Mouse (Mus musculus) layer of hippocampus, adult 11-12 months (tissue): ENCODE measurements around the gene Zbtb20.

ENCODE experiments used
- DNase-seq: peaks from one replicate; pipeline ENCODE4 v3.0.0; 2022; ENCODE audit warnings: low spot score

Gene Zbtb20

GRCm38 (mm10) chr16:43608066-43608465 is 732.4 kb downstream of the Zbtb20 start:
- DNase-seq: no peak

- DNase-seq: no peak
These were observed 734.7 kb downstream of the Zbtb20 start for GRCm38 (mm10) chr16:43610375-43610774.

GRCm38 (mm10) chr16:43616348-43616747 is 740.7 kb downstream of the Zbtb20 start:
- DNase-seq: no peak

DNA sequence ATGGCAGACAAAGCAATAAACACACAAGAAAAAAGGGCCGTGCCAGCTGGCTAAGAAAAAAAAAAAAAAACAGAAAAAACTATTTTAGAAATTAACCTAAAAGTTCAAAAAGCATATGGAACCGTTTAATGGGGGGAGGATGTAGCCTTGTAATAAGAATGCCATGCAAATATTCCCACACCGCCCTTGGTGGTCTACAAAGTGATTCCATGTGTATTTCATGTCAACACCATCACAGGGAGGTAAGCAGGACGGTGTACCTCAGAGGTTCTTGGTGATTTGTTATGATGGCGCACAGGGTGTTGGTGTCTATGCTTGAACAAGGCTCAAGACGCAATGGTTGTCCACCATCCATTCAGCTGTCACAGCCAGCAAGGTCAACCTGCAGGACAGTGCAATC is 741.7 kb downstream of the Zbtb20 start:
- no peak for DNase-seq

DNA sequence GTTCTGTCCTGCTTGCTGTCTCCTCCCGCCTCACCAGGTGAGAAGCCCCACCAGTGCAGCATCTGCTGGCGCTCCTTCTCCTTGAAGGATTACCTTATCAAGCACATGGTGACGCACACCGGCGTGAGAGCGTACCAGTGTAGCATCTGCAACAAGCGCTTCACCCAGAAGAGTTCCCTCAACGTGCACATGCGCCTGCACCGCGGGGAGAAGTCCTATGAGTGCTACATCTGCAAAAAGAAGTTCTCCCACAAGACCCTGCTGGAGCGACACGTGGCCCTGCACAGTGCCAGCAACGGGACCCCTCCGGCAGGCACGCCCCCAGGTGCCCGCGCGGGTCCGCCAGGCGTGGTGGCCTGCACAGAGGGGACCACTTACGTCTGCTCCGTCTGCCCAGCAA is 742.6 kb downstream of the Zbtb20 start:
- no peak for DNase-seq

DNA sequence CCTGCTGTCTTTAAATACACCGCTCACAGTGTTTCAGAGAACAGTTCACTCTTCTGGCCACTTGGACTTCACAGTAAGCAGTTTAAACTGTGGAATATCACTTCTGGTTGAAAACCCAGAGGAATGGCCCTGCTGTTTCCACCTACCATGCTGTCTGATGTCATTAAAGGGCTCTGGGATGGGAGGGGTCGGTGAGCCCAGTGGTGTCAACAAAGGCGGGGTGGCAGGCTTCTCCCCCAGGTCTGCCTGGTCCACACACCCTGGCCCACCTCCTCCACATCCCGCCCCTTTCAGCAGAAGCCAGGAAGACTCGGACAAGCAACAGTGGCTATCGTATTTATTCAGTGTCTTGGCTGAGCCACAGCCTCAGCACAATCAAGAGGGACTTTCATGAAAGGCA is 743.6 kb downstream of the Zbtb20 start:
- no peak for DNase-seq

GRCm38 (mm10) chr16:43620359-43620758 is 744.7 kb downstream of the Zbtb20 start:
- DNase-seq: no peak

- no peak for DNase-seq
These were observed 747.8 kb downstream of the Zbtb20 start for GRCm38 (mm10) chr16:43623315-43624000.

- no peak for DNase-seq
These were observed 749.2 kb downstream of the Zbtb20 start for GRCm38 (mm10) chr16:43624876-43625275.

- DNase-seq: no peak
These were observed 749.6 kb downstream of the Zbtb20 start for GRCm38 (mm10) chr16:43625289-43625688.

GRCm38 (mm10) chr16:43625956-43626355 is 750.3 kb downstream of the Zbtb20 start:
- peak; percentile 50 for DNase-seq

- DNase-seq: no peak
These were observed 753.0 kb downstream of the Zbtb20 start for GRCm38 (mm10) chr16:43628662-43629061.

- no peak for DNase-seq
These were observed 756.1 kb downstream of the Zbtb20 start for GRCm38 (mm10) chr16:43631758-43632157.

DNA sequence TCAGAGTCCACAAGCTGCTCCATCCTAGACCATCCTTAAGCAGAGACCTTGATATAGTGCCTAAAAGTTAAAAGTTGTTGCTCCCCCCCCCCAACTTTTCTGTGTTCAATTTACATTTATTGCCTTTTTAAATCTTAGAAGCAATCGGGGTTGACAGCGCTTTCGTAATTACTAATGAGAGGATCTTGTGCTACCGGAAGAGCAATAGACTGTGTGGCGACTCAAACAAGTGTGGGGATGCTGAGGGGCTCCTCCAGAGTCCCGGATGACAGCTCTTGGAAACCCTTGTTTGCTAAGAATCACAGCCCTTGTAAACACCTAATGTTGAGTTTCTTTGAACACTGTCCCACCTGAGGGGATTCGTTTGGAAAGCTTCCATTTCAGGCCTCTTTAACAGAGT is 758.4 kb downstream of the Zbtb20 start:
- no peak for DNase-seq

GRCm38 (mm10) chr16:43637241-43637640 is 761.6 kb downstream of the Zbtb20 start:
- no peak for DNase-seq

DNA sequence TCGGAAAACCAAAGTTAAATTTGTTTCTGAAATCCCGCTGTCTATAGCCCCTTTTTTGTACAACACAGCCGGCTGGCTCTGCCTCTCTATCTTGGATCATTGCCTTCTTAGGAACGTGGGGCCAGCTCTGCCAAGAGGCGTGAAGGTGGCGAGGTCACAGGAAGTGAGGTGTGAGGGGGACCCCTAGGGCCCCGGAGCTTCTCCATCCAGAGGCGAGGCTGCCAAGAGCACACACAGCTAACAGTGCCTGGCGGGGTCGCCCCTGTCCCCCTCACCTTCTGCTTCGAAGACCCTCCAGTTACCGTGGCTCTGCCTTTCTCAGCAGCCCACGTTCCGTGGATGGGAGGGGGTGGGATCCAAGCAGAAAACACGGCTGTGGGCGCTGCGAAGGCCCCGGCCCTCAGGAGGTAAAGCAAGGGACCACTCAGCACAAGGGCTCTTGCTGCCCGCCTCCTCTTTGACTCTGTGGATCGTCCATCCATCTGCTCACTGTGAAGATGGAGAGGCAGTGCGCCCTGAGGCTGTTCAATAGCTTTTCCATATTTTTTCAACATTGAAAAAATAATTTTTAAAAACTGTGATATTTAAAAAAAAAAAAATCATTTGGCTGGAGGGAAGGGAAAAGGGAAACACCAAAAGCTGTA is 762.8 kb downstream of the Zbtb20 start:
- DNase-seq: no peak

DNA sequence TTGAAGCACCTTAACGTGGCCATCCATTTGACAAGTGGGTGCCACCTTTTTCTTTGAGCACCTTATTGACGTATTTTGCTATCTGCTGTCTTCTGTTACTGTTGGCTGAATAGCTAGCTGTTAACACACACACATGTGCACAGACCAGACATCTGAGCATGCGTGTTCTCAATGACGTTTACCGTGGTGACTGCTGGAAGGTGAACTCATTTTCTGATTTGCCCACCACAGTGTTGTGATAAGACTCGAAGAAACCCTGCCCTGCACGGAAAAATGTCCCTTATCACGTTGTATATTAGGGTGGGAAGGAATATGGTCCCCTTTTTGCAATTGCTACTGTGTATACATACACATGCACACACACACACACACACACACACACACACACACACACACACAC is 765.5 kb downstream of the Zbtb20 start:
- no peak for DNase-seq

DNA sequence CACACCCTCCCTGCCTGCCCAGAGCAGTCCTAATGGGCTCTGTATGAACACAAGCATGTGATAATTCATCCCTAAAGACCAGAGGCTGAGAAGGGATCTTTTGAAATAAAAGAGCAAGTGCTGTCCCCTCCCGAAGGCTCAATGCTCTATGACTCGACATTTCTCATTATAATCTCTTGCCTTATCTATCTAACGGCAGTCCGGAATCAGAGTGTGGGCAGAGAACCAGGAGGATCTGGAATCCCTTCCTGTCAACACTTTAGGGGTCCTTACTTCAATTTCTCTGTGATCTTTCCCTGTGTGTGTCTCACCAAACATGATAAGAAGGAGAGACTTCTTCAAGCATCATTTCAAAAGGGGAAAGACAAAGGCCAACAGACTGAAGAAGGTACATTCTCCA is 770.2 kb downstream of the Zbtb20 start:
- DNase-seq: no peak

GRCm38 (mm10) chr16:43646943-43647342 is 771.3 kb downstream of the Zbtb20 start:
- DNase-seq: no peak

GRCm38 (mm10) chr16:43647641-43648040 is 772.0 kb downstream of the Zbtb20 start:
- DNase-seq: no peak

DNA sequence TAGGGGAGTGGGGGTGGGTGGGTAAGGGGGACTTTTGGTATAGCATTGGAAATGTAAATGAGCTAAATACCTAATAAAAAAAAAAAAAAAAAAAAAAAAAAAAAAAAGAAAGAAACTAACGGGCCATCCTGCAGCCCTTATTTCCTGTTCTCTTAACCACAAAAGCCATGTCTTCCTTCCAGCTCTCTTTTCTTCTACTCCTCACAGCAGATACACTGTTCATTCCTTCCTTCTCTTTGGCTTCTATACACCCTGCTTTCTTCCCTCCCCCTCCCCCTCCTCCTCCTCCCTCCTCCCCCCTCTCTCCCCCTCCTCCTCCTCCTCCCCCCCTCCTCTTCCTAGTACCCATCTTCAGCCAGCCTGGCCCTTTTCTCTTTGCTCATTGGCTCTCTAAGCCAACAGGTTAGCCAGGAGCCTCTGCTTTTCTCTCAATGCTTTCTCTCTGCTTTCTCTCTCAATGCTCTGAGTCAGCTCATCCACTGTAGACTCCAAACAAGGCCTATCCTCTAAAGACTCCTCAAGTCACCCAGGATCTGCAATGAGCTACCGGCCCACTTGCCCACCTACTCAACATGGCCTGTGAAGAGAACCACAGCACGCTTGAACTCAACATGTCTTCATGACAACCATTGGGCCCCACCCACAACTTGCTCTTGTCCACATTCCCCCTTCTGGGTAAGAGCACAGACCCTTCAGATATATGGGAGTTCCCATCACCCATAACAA is 774.8 kb downstream of the Zbtb20 start:
- no peak for DNase-seq

DNA sequence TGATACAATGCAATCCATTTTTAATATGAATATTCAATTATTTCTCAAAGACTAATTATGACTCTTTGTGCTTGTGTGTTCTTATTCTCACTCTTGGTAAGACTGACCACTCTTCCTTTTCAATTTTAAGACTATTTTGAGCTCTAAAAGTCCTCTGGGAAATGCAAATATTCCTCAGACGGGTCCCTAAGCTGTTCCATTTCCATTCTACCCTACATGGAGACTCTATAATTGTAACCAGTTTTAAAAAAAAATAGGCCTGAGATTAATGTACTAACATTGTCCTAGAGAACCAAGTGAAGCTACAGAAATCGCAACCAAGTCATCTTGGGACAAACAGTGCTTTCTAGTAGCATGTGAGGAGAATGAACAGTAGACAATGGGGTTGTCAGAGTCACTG is 777.6 kb downstream of the Zbtb20 start:
- DNase-seq: no peak

DNA sequence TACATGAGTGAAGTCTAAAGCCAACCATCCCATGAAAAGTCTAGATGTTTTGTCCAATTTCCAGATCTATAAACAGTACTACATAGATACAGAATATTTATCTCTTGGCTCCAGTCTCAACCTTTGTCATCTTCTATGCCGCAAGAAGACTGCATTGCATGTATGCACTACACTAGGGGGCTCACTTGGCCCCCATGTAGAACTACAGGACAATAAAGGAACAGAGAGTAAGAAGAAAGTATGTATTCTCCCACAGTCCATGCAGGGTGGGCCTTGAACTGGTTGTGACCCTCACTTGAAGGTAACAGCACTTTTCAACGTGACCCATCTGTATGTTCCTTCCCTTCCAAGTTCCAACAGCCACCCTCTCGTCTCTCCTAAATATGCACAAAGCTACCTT is 778.6 kb downstream of the Zbtb20 start:
- DNase-seq: no peak
